Mouse (Mus musculus) hindbrain, embryonic 15.5 days (tissue): ENCODE results near the gene Cds1. TPM values are rescaled to one million over a fixed set of nuclear protein-coding genes. Genes with fewer than 3 reads are reported as not detected.
"Not testable (repeated sequence)": the region's sequence is repeated elsewhere in the genome, so short reads cannot be mapped to it uniquely, and the experiment has no call there.

Experiments used
- ATAC-seq: fragments of 200-750 bp; cut with Nextera tagmentation; 2 replicates; pipeline ENCODE4 v1.8.0; 2017; ENCODE audit warnings: low read depth, moderate number of reproducible peaks, moderate TSS enrichment; ENCODE audit not compliant: low FRiP score
- H3K27ac ChIP-seq: fragments of 300-500 bp; sonication (generic); replicated peaks from 2 replicates; pipeline ENCODE4 v1.5.1; 2015; ENCODE audit warnings: mild to moderate bottlenecking, inconsistent platforms
- H3K27me3 ChIP-seq: fragments of 300-500 bp; sonication (generic); 2 replicates; pipeline ENCODE4 v1.6.1; 2015; ENCODE audit warnings: control low read depth, inconsistent platforms
- H3K36me3 ChIP-seq: fragments of 300-500 bp; sonication (generic); 2 replicates; pipeline ENCODE4 v1.6.1; 2015; ENCODE audit warnings: control low read depth, inconsistent platforms
- H3K4me1 ChIP-seq: fragments of 300-500 bp; sonication (generic); replicated peaks from 2 replicates; pipeline ENCODE4 v1.6.1; 2015; ENCODE audit warnings: control low read depth, inconsistent platforms
- H3K4me2 ChIP-seq: fragments of 300-500 bp; sonication (generic); 2 replicates; pipeline ENCODE4 v1.6.1; 2015; ENCODE audit warnings: moderate library complexity, mild to moderate bottlenecking, inconsistent platforms
- H3K4me3 ChIP-seq: fragments of 300-500 bp; sonication (generic); 2 replicates; pipeline ENCODE4 v1.5.1; 2015; ENCODE audit warnings: mild to moderate bottlenecking, inconsistent platforms
- H3K9ac ChIP-seq: fragments of 300-500 bp; sonication (generic); 2 replicates; pipeline ENCODE4 v1.6.1; 2015; ENCODE audit warnings: inconsistent platforms
- H3K9me3 ChIP-seq: fragments of 300-500 bp; sonication (generic); 2 replicates; pipeline ENCODE4 v1.6.1; 2016; ENCODE audit warnings: control low read depth, inconsistent platforms
- WGBS: fragments of 180-500 bp; shearing (Covaris S2); methylation state at CpG from one replicate; pipeline ENCODE4 v1.1.7; 2015; 5-methylcytosine and 5-hydroxymethylcytosine counted together
- polyA plus RNA-seq: library from polyadenylated mRNA; unstranded; fragments of >200 nt; fragmentation: Nextera tagmentation; extraction: Ambion mirVana; gene quantifications from 2 replicates; pipeline ENCODE4 v1.2.1, GENCODE M21; 2015

Gene Cds1
- polyA plus RNA-seq, 1 experiment from 2014 or later = 6.8 TPM

- WGBS = 92% methylated on average over 11 of the region's 11 CpGs
- Histone ChIP-seq H3K27me3 (no peaks in the 10 kb centered on the region), H3K9me3 (no peaks in the 10 kb centered on the region), H3K4me3 (no peak overlapping the region), H3K4me1 (no peaks in the 10 kb centered on the region), H3K9ac (no peak overlapping the region), H3K27ac (no peak overlapping the region), H3K36me3 (peaks cover 80% of the 10 kb centered on the region), H3K4me2 (no peak overlapping the region)
- no peak for ATAC-seq
Measured at GRCm38 (mm10) chr5:101836221-101836620, 71.3 kb downstream of the Cds1 start.

GRCm38 (mm10) chr5:101837605-101838004, 72.7 kb downstream of the Cds1 start:
- not testable (repeated sequence) for H3K4me2 ChIP-seq, ATAC-seq, H3K4me3 ChIP-seq, H3K9ac ChIP-seq, H3K4me1 ChIP-seq, H3K9me3 ChIP-seq, H3K27me3 ChIP-seq, H3K27ac ChIP-seq
- H3K36me3 ChIP-seq = peaks cover 82% of the 10 kb centered on the region
- WGBS = 97% methylated on average over 2 of the region's 2 CpGs

GRCm38 (mm10) chr5:101840476-101840875, 75.5 kb downstream of the Cds1 start:
- no peaks in the 10 kb centered on the region for H3K9me3 ChIP-seq
- WGBS = 97% methylated on average over 5 of the region's 5 CpGs
- H3K4me1 ChIP-seq = no peaks in the 10 kb centered on the region
- H3K36me3 ChIP-seq = peaks cover 90% of the 10 kb centered on the region
- no peak overlapping the region for H3K9ac ChIP-seq
- no peaks in the 10 kb centered on the region for H3K27me3 ChIP-seq
- H3K4me2 ChIP-seq = no peak overlapping the region
- no peak overlapping the region for H3K4me3 ChIP-seq
- ATAC-seq = no peak
- H3K27ac ChIP-seq = no peak overlapping the region

- Histone ChIP-seq H3K4me1 (no peaks in the 10 kb centered on the region), H3K36me3 (peaks cover 97% of the 10 kb centered on the region), H3K27me3 (no peaks in the 10 kb centered on the region), H3K4me2 (no peak overlapping the region), H3K9me3 (no peaks in the 10 kb centered on the region), H3K27ac (no peak overlapping the region), H3K9ac (no peak overlapping the region), H3K4me3 (no peak overlapping the region)
- ATAC-seq = no peak
- WGBS = 92% methylated on average over 14 of the region's 14 CpGs
Measured at GRCm38 (mm10) chr5:101845011-101845410, 80.1 kb downstream of the Cds1 start.

GRCm38 (mm10) chr5:101845930-101846329, 81.0 kb downstream of the Cds1 start:
- no peak overlapping the region for H3K27ac ChIP-seq
- peaks cover 97% of the 10 kb centered on the region for H3K36me3 ChIP-seq
- no peaks in the 10 kb centered on the region for H3K9me3 ChIP-seq
- no peak overlapping the region for H3K4me2 ChIP-seq
- no peaks in the 10 kb centered on the region for H3K27me3 ChIP-seq
- 91% methylated on average over 8 of the region's 8 CpGs for WGBS
- H3K9ac ChIP-seq = no peak overlapping the region
- no peak overlapping the region for H3K4me3 ChIP-seq
- no peaks in the 10 kb centered on the region for H3K4me1 ChIP-seq
- no peak for ATAC-seq

GRCm38 (mm10) chr5:101847323-101847722, 82.4 kb downstream of the Cds1 start:
- no peak overlapping the region for H3K4me2 ChIP-seq
- H3K4me1 ChIP-seq = no peaks in the 10 kb centered on the region
- no peaks in the 10 kb centered on the region for H3K9me3 ChIP-seq
- peaks cover 96% of the 10 kb centered on the region for H3K36me3 ChIP-seq
- WGBS = 81% methylated on average over 7 of the region's 7 CpGs
- H3K9ac ChIP-seq = no peak overlapping the region
- H3K27me3 ChIP-seq = no peaks in the 10 kb centered on the region
- ATAC-seq = no peak
- H3K27ac ChIP-seq = no peak overlapping the region
- no peak overlapping the region for H3K4me3 ChIP-seq

GRCm38 (mm10) chr5:101847762-101848161, 82.8 kb downstream of the Cds1 start:
- Histone ChIP-seq H3K27ac (no peak overlapping the region), H3K4me1 (no peaks in the 10 kb centered on the region), H3K4me3 (no peak overlapping the region), H3K9me3 (no peaks in the 10 kb centered on the region), H3K4me2 (no peak overlapping the region), H3K36me3 (peaks cover 96% of the 10 kb centered on the region), H3K27me3 (no peaks in the 10 kb centered on the region), H3K9ac (no peak overlapping the region)
- 62% methylated on average over 4 of the region's 4 CpGs for WGBS
- ATAC-seq = no peak

GRCm38 (mm10) chr5:101851133-101851532, 86.2 kb downstream of the Cds1 start:
- H3K27ac ChIP-seq = no peak overlapping the region
- no peak overlapping the region for H3K4me3 ChIP-seq
- H3K9ac ChIP-seq = no peak overlapping the region
- H3K27me3 ChIP-seq = no peaks in the 10 kb centered on the region
- no peak overlapping the region for H3K4me2 ChIP-seq
- no peaks in the 10 kb centered on the region for H3K9me3 ChIP-seq
- H3K36me3 ChIP-seq = peaks cover 98% of the 10 kb centered on the region
- WGBS = 96% methylated on average over 7 of the region's 7 CpGs
- ATAC-seq = no peak
- no peaks in the 10 kb centered on the region for H3K4me1 ChIP-seq

GRCm38 (mm10) chr5:101852116-101852680, 87.3 kb downstream of the Cds1 start:
- 94% methylated on average over 21 of the region's 21 CpGs for WGBS
- no peaks in the 10 kb centered on the region for H3K27me3 ChIP-seq

GRCm38 (mm10) chr5:101854100-101854499, 89.2 kb downstream of the Cds1 start:
- Histone ChIP-seq H3K9me3 (no peaks in the 10 kb centered on the region), H3K27me3 (no peaks in the 10 kb centered on the region), H3K4me1 (no peaks in the 10 kb centered on the region), H3K9ac (no peak overlapping the region), H3K4me2 (no peak overlapping the region), H3K4me3 (no peak overlapping the region), H3K36me3 (peaks cover 86% of the 10 kb centered on the region), H3K27ac (no peak overlapping the region)
- 92% methylated on average over 11 of the region's 11 CpGs for WGBS
- ATAC-seq = no peak

More at GRCm38 (mm10) chr5:101852116-101852680, 87.3 kb downstream of the Cds1 start:
- Histone ChIP-seq H3K27ac (no peak overlapping the region), H3K4me2 (no peak overlapping the region), H3K9ac (no peak overlapping the region), H3K36me3 (peaks cover 91% of the 10 kb centered on the region), H3K4me3 (no peak overlapping the region), H3K9me3 (no peaks in the 10 kb centered on the region), H3K4me1 (no peaks in the 10 kb centered on the region)
- no peak for ATAC-seq

GRCm38 (mm10) chr5:101854667-101855066, 89.7 kb downstream of the Cds1 start:
- no peak overlapping the region for H3K9ac ChIP-seq
- no peaks in the 10 kb centered on the region for H3K4me1 ChIP-seq
- no peak overlapping the region for H3K27ac ChIP-seq
- no peak overlapping the region for H3K4me3 ChIP-seq
- no peaks in the 10 kb centered on the region for H3K9me3 ChIP-seq
- no peak for ATAC-seq
- H3K36me3 ChIP-seq = peaks cover 86% of the 10 kb centered on the region
- H3K27me3 ChIP-seq = no peaks in the 10 kb centered on the region
- no peak overlapping the region for H3K4me2 ChIP-seq
- 91% methylated on average over 7 of the region's 7 CpGs for WGBS

GRCm38 (mm10) chr5:101855475-101855874, 90.5 kb downstream of the Cds1 start:
- ATAC-seq = no peak
- 98% methylated on average over 16 of the region's 16 CpGs for WGBS
- Histone ChIP-seq H3K27ac (no peak overlapping the region), H3K9ac (no peak overlapping the region), H3K9me3 (no peaks in the 10 kb centered on the region), H3K4me1 (no peaks in the 10 kb centered on the region), H3K27me3 (no peaks in the 10 kb centered on the region), H3K4me3 (no peak overlapping the region), H3K36me3 (peaks cover 82% of the 10 kb centered on the region), H3K4me2 (no peak overlapping the region)

GRCm38 (mm10) chr5:101858891-101859436, 94.0 kb downstream of the Cds1 start:
- peaks cover 80% of the 10 kb centered on the region for H3K36me3 ChIP-seq
- no peaks in the 10 kb centered on the region for H3K27me3 ChIP-seq
- H3K9ac ChIP-seq = no peak overlapping the region
- no peaks in the 10 kb centered on the region for H3K9me3 ChIP-seq
- H3K27ac ChIP-seq = no peak overlapping the region
- H3K4me1 ChIP-seq = no peaks in the 10 kb centered on the region
- ATAC-seq = no peak
- 86% methylated on average over 10 of the region's 10 CpGs for WGBS
- no peak overlapping the region for H3K4me2 ChIP-seq
- H3K4me3 ChIP-seq = no peak overlapping the region
